Mouse (Mus musculus) CH12.LX (cell line): ENCODE measurements at regions not wholly inside any gene's neighbourhood (a gene's known extent, or its start where the extent isn't known, plus 50 kb on each side); places are given as distances from the start of the nearest gene placed in this dataset.

Source experiments
- DNase-seq: peaks from one replicate; pipeline ENCODE4 v3.0.0-alpha.2; 2013; ENCODE audit errors: extremely low read depth
- H3K27ac ChIP-seq: 2 replicates; pipeline ENCODE4 v1.5.1; 2012; ENCODE audit warnings: low read depth, mild to moderate bottlenecking, control low read depth, moderate library complexity; ENCODE audit not compliant: insufficient read depth
- H3K27me3 ChIP-seq: replicated peaks from 2 replicates; pipeline ENCODE3; 2012; ENCODE audit warnings: inconsistent platforms
- H3K36me3 ChIP-seq, 2 experiments: replicated peaks in 1 of 2; 2 replicates each; pipeline versions ENCODE3 to v1.6.1; 2012; ENCODE audit warnings: inconsistent platforms in 1 of 2, low read length in 1 of 2, mild to moderate bottlenecking in 1 of 2, mixed read lengths in 1 of 2, moderate library complexity in 1 of 2; ENCODE audit not compliant: control insufficient read depth in 1 of 2, insufficient read depth in 1 of 2
- H3K4me1 ChIP-seq, 2 experiments: 2 replicates each; pipeline ENCODE4 v1.6.1; 2012; ENCODE audit warnings: inconsistent platforms in 1 of 2, moderate library complexity in 1 of 2; ENCODE audit not compliant: insufficient read depth in 2 of 2, control insufficient read depth in 1 of 2
- H3K4me2 ChIP-seq: 2 replicates; pipeline ENCODE4 v1.6.1; 2012; ENCODE audit warnings: low read depth, mild to moderate bottlenecking, control low read depth; ENCODE audit not compliant: poor library complexity, insufficient read depth, severe bottlenecking
- H3K4me3 ChIP-seq, 3 experiments: fragments of 150-350 bp in 1 of 3; sonication (generic) in 1 of 3; replicated peaks in 1 of 3; 2 replicates each; pipeline versions ENCODE3 to v1.5.1; 2011 to 2012; ENCODE audit warnings: low read depth in 2 of 3, low read length in 2 of 3, mild to moderate bottlenecking in 2 of 3, moderate library complexity in 2 of 3, control low read depth in 1 of 3, improper control_type of control experiment in 1 of 3, inconsistent platforms in 1 of 3, mixed read lengths in 1 of 3; ENCODE audit not compliant: poor library complexity in 1 of 3
- H3K79me2 ChIP-seq: replicated peaks from 2 replicates; pipeline ENCODE4 v1.6.1; 2012; ENCODE audit warnings: mild to moderate bottlenecking, moderate library complexity; ENCODE audit not compliant: control insufficient read depth, poor library complexity, insufficient read depth, severe bottlenecking; ENCODE audit errors: extremely low read depth
- H3K9ac ChIP-seq: 2 replicates; pipeline ENCODE4 v1.6.1; 2012; ENCODE audit warnings: low read depth, mild to moderate bottlenecking, control low read depth, moderate library complexity; ENCODE audit not compliant: insufficient read depth
- H3K9me3 ChIP-seq: replicated peaks from 2 replicates; pipeline ENCODE3; 2012; ENCODE audit warnings: low read length, inconsistent platforms, mixed read lengths
- CHD1 ChIP-seq: IDR thresholded peaks from 2 replicates; pipeline ENCODE4 v1.6.1; 2012; ENCODE audit warnings: low read depth, low read length, improper control_type of control experiment, inconsistent platforms
- CTCF ChIP-seq, 2 experiments: IDR thresholded peaks in 1 of 2; conservative IDR thresholded peaks in 1 of 2; 2 replicates each; pipeline ENCODE4 v1.5.1; 2011 to 2012; ENCODE audit warnings: low read depth in 2 of 2, low read length in 2 of 2, improper control_type of control experiment in 1 of 2, inconsistent platforms in 1 of 2, mild to moderate bottlenecking in 1 of 2, moderate library complexity in 1 of 2
- E2F4 ChIP-seq: IDR thresholded peaks from 2 replicates; pipeline ENCODE4 v1.6.1; 2011; ENCODE audit warnings: low read depth, low read length, improper control_type of control experiment; ENCODE audit not compliant: insufficient replicate concordance
- ELF1 ChIP-seq: IDR thresholded peaks from 2 replicates; pipeline ENCODE4 v1.6.1; 2014; ENCODE audit warnings: low read depth, mild to moderate bottlenecking, inconsistent platforms, low read length, improper control_type of control experiment
- EP300 ChIP-seq: IDR thresholded peaks from 2 replicates; pipeline ENCODE4 v1.6.1; 2011; ENCODE audit warnings: low read length, improper control_type of control experiment
- GABPA ChIP-seq: IDR thresholded peaks from 2 replicates; pipeline ENCODE4 v1.6.1; 2012; ENCODE audit warnings: low read depth, low read length, improper control_type of control experiment, inconsistent platforms; ENCODE audit not compliant: insufficient replicate concordance
- KAT2A ChIP-seq: IDR thresholded peaks from 2 replicates; pipeline ENCODE4 v1.6.1; 2012; ENCODE audit warnings: low read length, improper control_type of control experiment, inconsistent platforms; ENCODE audit not compliant: insufficient replicate concordance
- MAZ ChIP-seq: IDR thresholded peaks from 2 replicates; pipeline ENCODE4 v1.6.1; 2012; ENCODE audit warnings: low read depth, mild to moderate bottlenecking, inconsistent platforms, low read length, improper control_type of control experiment, moderate library complexity
- NELFE ChIP-seq: IDR thresholded peaks from 2 replicates; pipeline ENCODE4 v1.6.1; 2011; ENCODE audit warnings: low read depth, low read length, improper control_type of control experiment
- POLR2A ChIP-seq: IDR thresholded peaks from 2 replicates; pipeline ENCODE4 v1.6.1; 2011; ENCODE audit warnings: low read depth, mild to moderate bottlenecking, improper control_type of control experiment, low read length
- POLR2AphosphoS2 ChIP-seq: IDR thresholded peaks from 2 replicates; pipeline ENCODE4 v1.6.1; 2011; ENCODE audit warnings: low read depth, low read length, improper control_type of control experiment
- RAD21 ChIP-seq: IDR thresholded peaks from 2 replicates; pipeline ENCODE4 v1.6.1; 2011; ENCODE audit warnings: low read depth, mild to moderate bottlenecking, low read length, improper control_type of control experiment, moderate library complexity
- RCOR1 ChIP-seq: conservative IDR thresholded peaks from 2 replicates; pipeline ENCODE4 v1.6.1; 2012; ENCODE audit warnings: low read depth, mild to moderate bottlenecking, inconsistent platforms, low read length, improper control_type of control experiment
- SIN3A ChIP-seq: IDR thresholded peaks from 2 replicates; pipeline ENCODE4 v1.6.1; 2012; ENCODE audit warnings: low read length, improper control_type of control experiment, inconsistent platforms
- TBP ChIP-seq: conservative IDR thresholded peaks from 2 replicates; pipeline ENCODE4 v1.6.1; 2011; ENCODE audit warnings: low read depth, low read length, improper control_type of control experiment
- UBTF ChIP-seq: IDR thresholded peaks from 2 replicates; pipeline ENCODE4 v1.6.1; 2012; ENCODE audit warnings: low read depth, mild to moderate bottlenecking, inconsistent platforms, low read length, improper control_type of control experiment, moderate library complexity
- USF1 ChIP-seq: IDR thresholded peaks from 2 replicates; pipeline ENCODE4 v1.6.1; 2014; ENCODE audit warnings: low read depth, mild to moderate bottlenecking, inconsistent platforms, low read length, improper control_type of control experiment
- ZC3H11A ChIP-seq: IDR thresholded peaks from 2 replicates; pipeline ENCODE4 v1.6.1; 2012; ENCODE audit warnings: low read depth, mild to moderate bottlenecking, inconsistent platforms, low read length, improper control_type of control experiment
- ZKSCAN1 ChIP-seq: IDR thresholded peaks from 2 replicates; pipeline ENCODE4 v1.6.1; 2012; ENCODE audit warnings: low read depth, inconsistent platforms, low read length, improper control_type of control experiment, borderline replicate concordance
- ZMIZ1 ChIP-seq: IDR thresholded peaks from 2 replicates; pipeline ENCODE4 v1.6.1; 2012; ENCODE audit warnings: low read depth, mild to moderate bottlenecking, inconsistent platforms, low read length, improper control_type of control experiment
- ZNF384 ChIP-seq: IDR thresholded peaks from 2 replicates; pipeline ENCODE4 v1.6.1; 2012; ENCODE audit warnings: low read depth, low read length, improper control_type of control experiment, inconsistent platforms
- dilution Hi-C: fragments of 300-500 bp; cut with MboI; formaldehyde crosslinking; loops from 2 replicates; pipeline ENCODE4 v1.14.3; 2020; ENCODE audit warnings: low sequenced_read_pairs; ENCODE audit not compliant: extremely low pct_unique_long_range_greater_than_20kb, extremely low pct_ligation_motif_present
- in situ Hi-C: fragments of 300-500 bp; cut with MboI; formaldehyde crosslinking; loops from 3 replicates; pipeline ENCODE4 v1.14.3; 2019; ENCODE audit warnings: low sequenced_read_pairs, low pct_ligation_motif_present, low pct_unique_long_range_greater_than_20kb, mixed read lengths

DNA sequence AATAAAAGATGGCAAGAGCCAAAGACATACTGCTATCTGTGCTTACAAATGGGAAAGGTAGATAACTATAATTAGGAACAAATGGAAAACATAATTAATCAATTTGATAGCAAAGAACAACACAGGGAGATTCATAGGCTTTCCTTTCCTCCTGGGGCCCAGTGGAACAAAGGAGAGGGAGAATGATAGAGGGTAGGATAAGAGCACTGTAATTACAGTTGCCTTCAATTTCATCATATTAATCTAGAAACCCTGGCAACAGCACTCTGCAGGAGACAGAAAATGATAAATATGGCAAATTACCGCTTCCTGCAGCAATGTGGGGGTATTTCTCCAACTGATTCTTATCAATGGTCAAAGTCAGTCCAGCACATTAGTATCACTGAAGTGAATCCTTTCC, 910.2 kb upstream of the Ddx18 start:
- no peaks in the 10 kb centered on the region for H3K36me3 ChIP-seq
- no peak overlapping the region for H3K27ac ChIP-seq
- H3K27me3 ChIP-seq = no peaks in the 10 kb centered on the region
- no peak overlapping the region for H3K9ac ChIP-seq
- no peak for DNase-seq
- dilution Hi-C loops (no loop called here), in situ Hi-C loops (no loop called here)
- no peaks in the 10 kb centered on the region for H3K79me2 ChIP-seq
- no peak overlapping the region for H3K4me2 ChIP-seq
- H3K4me1 ChIP-seq = no peaks in the 10 kb centered on the region
- TF ChIP-seq GABPA (no peak), UBTF (no peak), ZC3H11A (no peak), ZNF384 (no peak), RAD21 (no peak), ZKSCAN1 (no peak), CHD1 (no peak), NELFE (no peak), RCOR1 (no peak), POLR2AphosphoS2 (no peak), POLR2A (no peak)
- H3K4me3 ChIP-seq = no peak overlapping the region
- H3K9me3 ChIP-seq = peaks cover 26% of the 10 kb centered on the region

DNA sequence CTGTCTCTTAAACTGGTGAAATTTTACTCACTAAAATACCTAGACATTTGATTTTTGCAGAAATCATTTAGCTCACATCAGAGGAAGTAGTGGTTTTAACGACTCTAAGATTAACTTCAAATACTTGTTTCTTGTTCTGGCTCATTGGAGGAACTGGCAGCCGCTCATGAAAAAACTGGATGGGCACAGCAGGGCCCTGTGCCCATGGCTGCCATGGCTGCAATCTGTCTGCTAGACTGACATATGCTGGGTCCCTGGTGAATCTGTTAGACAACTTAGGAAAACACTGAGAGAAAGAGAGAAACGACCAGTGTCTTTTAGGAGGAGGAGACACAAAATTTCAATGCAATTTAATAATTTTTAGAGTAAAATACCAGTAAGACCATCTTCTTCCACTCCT, 896.1 kb upstream of the Ddx18 start:
- no peaks in the 10 kb centered on the region for H3K27me3 ChIP-seq
- no peaks in the 10 kb centered on the region for H3K79me2 ChIP-seq
- peaks cover 38% of the 10 kb centered on the region for H3K9me3 ChIP-seq
- no peaks in the 10 kb centered on the region for H3K36me3 ChIP-seq
- no peak for DNase-seq
- TF ChIP-seq MAZ (no peak), RCOR1 (no peak), CTCF (conservative IDR thresholded peaks at IDR 0.05 in 1 of 2, IDR thresholded peaks at IDR 0.05 in 1 of 2; ENCODE audit: low read depth in 2 of 2, low read length in 2 of 2) (no peak), EP300 (no peak), USF1 (no peak), ELF1 (no peak)
- in situ Hi-C loops = no loop called here
- no peaks in the 10 kb centered on the region for H3K4me1 ChIP-seq
- H3K4me2 ChIP-seq = no peak overlapping the region
- no peak overlapping the region for H3K27ac ChIP-seq
- no peak overlapping the region for H3K4me3 ChIP-seq
- dilution Hi-C loops = no loop called here
- H3K9ac ChIP-seq = no peak overlapping the region

DNA sequence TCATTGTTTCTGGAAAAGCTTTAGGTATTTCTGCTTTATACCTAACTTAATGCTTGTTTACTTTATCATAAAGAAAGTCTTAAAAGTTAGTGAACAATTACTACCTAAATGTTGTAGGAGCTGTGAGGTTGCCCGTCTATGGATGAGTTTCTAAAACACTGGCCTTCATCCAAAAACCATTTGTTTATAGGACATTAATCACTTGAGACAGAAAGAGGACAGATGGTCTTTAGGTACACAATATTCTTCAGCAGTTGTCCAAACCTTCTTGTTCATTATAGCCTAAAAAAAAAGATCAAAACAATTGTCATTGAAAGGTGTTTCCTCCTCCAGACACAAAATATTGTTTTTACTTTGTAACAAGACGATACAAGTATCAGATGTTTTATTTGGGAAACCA, 891.3 kb upstream of the Ddx18 start:
- in situ Hi-C loops = no loop called here
- TF ChIP-seq ZNF384 = no peak
- TF ChIP-seq GABPA = no peak
- TF ChIP-seq E2F4 = no peak
- no peak for TF ChIP-seq RAD21
- no peak for TF ChIP-seq ZMIZ1
- no peak for TF ChIP-seq CTCF (conservative IDR thresholded peaks at IDR 0.05 in 1 of 2, IDR thresholded peaks at IDR 0.05 in 1 of 2; ENCODE audit: low read depth in 2 of 2, low read length in 2 of 2)
- no peak for TF ChIP-seq NELFE
- TF ChIP-seq KAT2A = no peak
- no peak for TF ChIP-seq TBP
- TF ChIP-seq USF1 = no peak
- no peak for TF ChIP-seq SIN3A
- no peak for TF ChIP-seq EP300

More for the DNA sequence above, 891.3 kb upstream of the Ddx18 start:
- Histone ChIP-seq H3K4me1 (no peaks in the 10 kb centered on the region), H3K4me3 (no peak overlapping the region), H3K27me3 (no peaks in the 10 kb centered on the region), H3K27ac (no peak overlapping the region), H3K36me3 (no peaks in the 10 kb centered on the region), H3K79me2 (no peaks in the 10 kb centered on the region), H3K9ac (no peak overlapping the region), H3K9me3 (peaks cover 37% of the 10 kb centered on the region), H3K4me2 (no peak overlapping the region)
- dilution Hi-C loops = no loop called here
- no peak for DNase-seq
